7 mouse cellular contexts compared by ENCODE assay signal in the genomic region with DNA sequence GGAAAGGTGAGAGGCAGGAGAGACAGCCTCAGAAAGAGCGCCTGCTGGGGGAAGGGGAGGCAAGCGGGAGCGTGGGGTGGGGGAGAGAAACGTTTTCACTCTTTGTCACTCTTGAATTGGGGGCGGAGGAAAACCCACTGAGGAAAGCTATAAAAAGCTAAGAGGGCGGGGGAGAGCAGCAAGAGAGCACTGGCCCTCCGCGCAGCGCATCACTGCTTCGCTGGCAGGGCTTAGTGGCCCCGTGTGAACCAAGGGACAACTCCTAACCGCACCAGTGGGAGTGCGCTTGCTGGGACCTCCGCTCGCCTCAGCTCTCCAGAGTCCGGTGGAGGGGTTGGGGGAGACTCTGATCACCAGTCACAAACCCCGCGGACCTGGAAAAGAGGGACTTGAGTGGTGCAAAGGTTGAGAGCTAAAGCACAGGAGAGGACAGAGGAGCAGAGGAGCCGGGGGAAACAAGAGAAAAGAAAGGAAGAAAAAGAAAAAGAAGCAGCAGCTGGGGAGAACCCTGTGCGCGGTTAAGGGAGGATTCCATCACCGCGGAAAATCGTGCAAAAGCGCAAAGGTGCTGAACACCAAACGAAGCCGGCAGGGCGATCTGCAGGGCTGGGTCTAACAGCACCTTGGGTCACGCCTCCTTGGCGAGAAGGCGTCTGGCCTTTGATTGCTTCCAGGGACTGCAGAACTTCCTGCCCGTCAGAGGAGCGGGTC. TPM values are rescaled to one million over a fixed set of nuclear protein-coding genes. Genes with fewer than 3 reads are reported as not detected.
DNase-seq lines count a peak whose midpoint lies in the region; ATAC-seq and TF ChIP-seq lines count a peak whose summit lies in the region.

A gene (plus strand): TSS at position 181 of the 711 bp plus-strand sequence.

- H3K36me3 ChIP-seq in E14TG2a.4 (ENCODE audit: insufficient read depth, low read length): no peaks in the 10 kb centered on the region
- H3K36me3 ChIP-seq in forebrain, embryonic 12.5 days (replicated peaks): no peaks in the 10 kb centered on the region

- peak; percentile 70 for DNase-seq in 416B (ENCODE audit: low read depth)
- DNase-seq in kidney, adult 11 months: peak; percentile 40
- peak; percentile 9 for DNase-seq in lung, postnatal 14 days
- peak; percentile 39 for DNase-seq in yolk sac, embryonic 10.5 days (ENCODE audit: low spot score)

- H3K4me2 ChIP-seq in forebrain, embryonic 12.5 days: peak within 1 kb of the TSS; percentile 93

- H3K27me3 ChIP-seq in E14TG2a.4 (ENCODE audit: insufficient read depth, low read length): peaks cover 36% of the 10 kb centered on the region
- H3K27me3 ChIP-seq in forebrain, embryonic 12.5 days: peaks cover 34% of the 10 kb centered on the region

- peaks cover 32% of the 10 kb centered on the region for H3K4me1 ChIP-seq in E14TG2a.4 (replicated peaks; ENCODE audit: low read depth, low read length)
- H3K4me1 ChIP-seq in forebrain, embryonic 12.5 days: peaks cover 31% of the 10 kb centered on the region

- under 1% methylated on average over 33 of the region's 33 CpGs for WGBS in forebrain, embryonic 12.5 days

- peak within 1 kb of the TSS; percentile 57 for H3K9ac ChIP-seq in forebrain, embryonic 12.5 days

- ATAC-seq in forebrain, embryonic 12.5 days (ENCODE audit: low FRiP score): peak; percentile 58; the same call in 1 of the 2 replicates
- ATAC-seq in monocyte, adult 5-6 weeks (replicated peaks; ENCODE audit: insufficient number of reproducible peaks, low FRiP score, low TSS enrichment, poor library complexity, severe bottlenecking): no peak

- no peak for TF ChIP-seq CTCF in E14TG2a.4 (conservative IDR thresholded peaks at IDR 0.05; ENCODE audit: low read length)

- no peaks in the 10 kb centered on the region for H3K9me3 ChIP-seq in E14TG2a.4 (ENCODE audit: low read length)
- H3K9me3 ChIP-seq in forebrain, embryonic 12.5 days: no peaks in the 10 kb centered on the region

- H3K27ac ChIP-seq in forebrain, embryonic 12.5 days: no peak within 1 kb of the TSS

- H3K4me3 ChIP-seq in E14TG2a.4 (replicated peaks; ENCODE audit: low read length): peak within 1 kb of the TSS; percentile 69
- H3K4me3 ChIP-seq in forebrain, embryonic 12.5 days (replicated peaks): peak within 1 kb of the TSS; percentile 48

RNA-seq across cellular contexts. Expression of the gene that starts here (rescaled TPM):
- polyA plus RNA-seq in forebrain, embryonic 12.5 days (2016; fragmentation: Nextera tagmentation; extraction: Ambion mirVana): 7.6 and 11.8 TPM in 2 replicates
- not detected in 3 replicates for total RNA-seq in monocyte, adult 5-6 weeks (2017)

Comparison
In these comparisons a context has a peak if more than half of its experiments do, and no peak if none do; other contexts are left out.
1. DNase-seq: peak in every context shown above with its lines; median percentile 70 in 416B; 40 in kidney, adult 11 months; 39 in yolk sac, embryonic 10.5 days; 9 in lung, postnatal 14 days.